Mouse (Mus musculus) heart, adult 2 months (tissue): ENCODE data around the gene Smim27. TPM values are rescaled to one million over a fixed set of nuclear protein-coding genes. Genes with fewer than 3 reads are reported as not detected.

Source experiments
- DNase-seq, 2 experiments: peaks; one replicate each; pipeline ENCODE4 v3.0.0; 2021
- H3K27ac ChIP-seq: fragments of 200-600 bp; 2 replicates; pipeline ENCODE4 v1.8.1; 2022
- H3K27me3 ChIP-seq: fragments of 200-500 bp; 2 replicates; pipeline ENCODE4 v1.6.1; 2012; ENCODE audit warnings: mild to moderate bottlenecking, low read length, inconsistent platforms, mixed read lengths; ENCODE audit not compliant: control insufficient read depth, insufficient read depth
- H3K36me3 ChIP-seq: fragments of 200-500 bp; 2 replicates; pipeline ENCODE4 v1.6.1; 2012; ENCODE audit warnings: low read length, inconsistent platforms; ENCODE audit not compliant: control insufficient read depth, insufficient read depth
- H3K4me1 ChIP-seq: fragments of 200-500 bp; 2 replicates; pipeline ENCODE4 v1.6.1; 2011; ENCODE audit warnings: low read length; ENCODE audit not compliant: control insufficient read depth, insufficient read depth
- H3K4me3 ChIP-seq: fragments of 200-600 bp; 2 replicates; pipeline ENCODE4 v1.8.1; 2022
- H3K79me2 ChIP-seq: fragments of 200-500 bp; replicated peaks from 2 replicates; pipeline ENCODE4 v1.6.1; 2012; ENCODE audit warnings: mild to moderate bottlenecking, inconsistent platforms, low read length, moderate library complexity, mixed read lengths; ENCODE audit not compliant: control insufficient read depth, insufficient read depth
- H3K9ac ChIP-seq: fragments of 200-500 bp; 2 replicates; pipeline ENCODE4 v1.6.1; 2012; ENCODE audit warnings: low read depth, mild to moderate bottlenecking, control low read depth, inconsistent platforms, low read length, mixed read lengths
- CTCF ChIP-seq: fragments of 200-600 bp; IDR thresholded peaks from 2 replicates; pipeline ENCODE4 v1.8.1; 2022; ENCODE audit warnings: antibody characterized with exemption, mild to moderate bottlenecking, moderate library complexity
- EP300 ChIP-seq: fragments of 200-500 bp; IDR thresholded peaks from 2 replicates; pipeline ENCODE4 v1.6.1; 2011; ENCODE audit warnings: low read depth, low read length, control low read depth; ENCODE audit not compliant: insufficient read depth
- POLR2A ChIP-seq: fragments of 200-500 bp; IDR thresholded peaks from 2 replicates; pipeline ENCODE4 v1.6.1; 2011; ENCODE audit warnings: mild to moderate bottlenecking, low read depth, low read length, control low read depth; ENCODE audit not compliant: insufficient read depth
- WGBS: fragments of 180-500 bp; shearing (Covaris S2); methylation state at CpG from one replicate; pipeline ENCODE4 v1.1.7; 2018; 5-methylcytosine and 5-hydroxymethylcytosine counted together
- intact Hi-C: fragments of 180-260 bp; cut with DNase I; formaldehyde crosslinking; loops from one replicate; pipeline ENCODE4 v1.15.1; 2025
- polyA plus RNA-seq: library from polyadenylated mRNA; depleted of rRNA; stranded (reverse); fragments of >200 nt; gene quantifications from 2 replicates; pipeline ENCODE4 v1.2.3, GENCODE M21; 2012
- total RNA-seq, 2 experiments: library from RNA; stranded (reverse); gene quantifications; 2 replicates each; pipeline ENCODE4 v1.2.3; 2021

Smim27 gene
- total and polyA plus RNA-seq, 3 experiments = 18.1 to 46.7 (median 42.6) TPM

GRCm38 (mm10) chr4:40227886-40228285, 41.5 kb upstream of the Smim27 start:
- Histone ChIP-seq H3K36me3 (no peaks in the 10 kb centered on the region), H3K79me2 (no peaks in the 10 kb centered on the region), H3K4me1 (no peaks in the 10 kb centered on the region), H3K27ac (no peak overlapping the region), H3K4me3 (no peak overlapping the region), H3K27me3 (no peaks in the 10 kb centered on the region), H3K9ac (no peak overlapping the region)
- TF ChIP-seq POLR2A = no peak
- TF ChIP-seq CTCF = no peak
- no peak for TF ChIP-seq EP300
- 94% methylated on average over 7 of the region's 7 CpGs for WGBS
- DNase-seq = no peak
- intact Hi-C loops = no loop called here

DNA sequence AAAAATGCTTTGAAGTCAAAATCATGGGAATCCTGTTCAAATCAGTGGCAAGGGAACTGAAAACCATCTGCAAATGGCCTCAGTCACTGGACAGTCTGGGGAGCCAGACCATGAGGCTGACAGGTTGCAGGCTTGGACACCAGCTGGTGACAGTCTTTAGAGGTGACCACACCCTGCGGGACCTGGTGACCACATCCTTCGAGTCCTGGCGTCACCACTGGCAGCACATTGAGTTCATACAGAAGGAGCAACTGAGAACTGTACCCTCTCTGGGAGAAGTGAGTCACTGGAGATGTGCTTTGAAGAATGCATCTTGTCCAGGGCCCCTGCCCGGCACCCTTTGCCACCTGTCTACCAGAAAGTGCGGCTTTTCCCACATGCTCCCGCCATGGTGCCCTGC, 39.7 kb upstream of the Smim27 start:
- TF ChIP-seq EP300 (no peak), CTCF (no peak), POLR2A (no peak)
- DNase-seq = no peak
- Histone ChIP-seq H3K79me2 (no peaks in the 10 kb centered on the region), H3K4me1 (no peaks in the 10 kb centered on the region), H3K4me3 (no peak overlapping the region), H3K36me3 (no peaks in the 10 kb centered on the region), H3K9ac (no peak overlapping the region), H3K27me3 (no peaks in the 10 kb centered on the region), H3K27ac (no peak overlapping the region)
- intact Hi-C loops = no loop called here
- WGBS = 85% methylated on average over 6 of the region's 6 CpGs

GRCm38 (mm10) chr4:40233062-40233664, 36.2 kb upstream of the Smim27 start:
- Histone ChIP-seq H3K36me3 (no peaks in the 10 kb centered on the region; the same call in 1 of the 2 replicates), H3K4me3 (no peak overlapping the region), H3K27ac (no peak overlapping the region), H3K27me3 (no peaks in the 10 kb centered on the region), H3K79me2 (no peaks in the 10 kb centered on the region), H3K9ac (no peak overlapping the region), H3K4me1 (no peaks in the 10 kb centered on the region)
- WGBS = 82% methylated on average over 7 of the region's 7 CpGs
- TF ChIP-seq CTCF (no peak), EP300 (no peak), POLR2A (no peak)
- intact Hi-C loops = no loop called here
- no peak for DNase-seq

DNA sequence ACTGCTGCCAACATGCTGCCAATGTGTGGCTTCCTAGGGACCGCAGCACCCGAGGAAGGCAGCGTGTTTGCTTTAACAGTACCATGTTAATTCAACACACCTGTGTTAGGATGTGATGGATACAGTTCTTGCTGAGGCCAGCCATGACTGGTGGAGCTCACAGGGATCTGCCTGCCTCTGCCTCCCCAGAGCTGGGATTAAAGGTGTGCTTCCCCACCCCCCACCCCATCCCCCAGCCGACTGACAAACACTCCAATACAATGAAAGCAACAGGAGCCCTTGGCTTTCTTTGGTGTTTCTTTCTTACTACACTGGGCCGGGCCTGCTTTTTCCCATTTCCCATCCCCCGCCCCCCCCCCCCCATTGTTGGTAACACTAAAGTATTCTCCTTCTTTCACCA, 35.1 kb upstream of the Smim27 start:
- Histone ChIP-seq H3K9ac (no peak overlapping the region), H3K36me3 (no peaks in the 10 kb centered on the region; the same call in 1 of the 2 replicates), H3K4me3 (no peak overlapping the region), H3K4me1 (no peaks in the 10 kb centered on the region), H3K27ac (no peak overlapping the region), H3K27me3 (no peaks in the 10 kb centered on the region), H3K79me2 (no peaks in the 10 kb centered on the region)
- intact Hi-C loops = no loop called here
- no peak for DNase-seq
- WGBS = 85% methylated on average over 6 of the region's 6 CpGs
- TF ChIP-seq CTCF = no peak
- TF ChIP-seq EP300 = no peak
- TF ChIP-seq POLR2A = no peak

DNA sequence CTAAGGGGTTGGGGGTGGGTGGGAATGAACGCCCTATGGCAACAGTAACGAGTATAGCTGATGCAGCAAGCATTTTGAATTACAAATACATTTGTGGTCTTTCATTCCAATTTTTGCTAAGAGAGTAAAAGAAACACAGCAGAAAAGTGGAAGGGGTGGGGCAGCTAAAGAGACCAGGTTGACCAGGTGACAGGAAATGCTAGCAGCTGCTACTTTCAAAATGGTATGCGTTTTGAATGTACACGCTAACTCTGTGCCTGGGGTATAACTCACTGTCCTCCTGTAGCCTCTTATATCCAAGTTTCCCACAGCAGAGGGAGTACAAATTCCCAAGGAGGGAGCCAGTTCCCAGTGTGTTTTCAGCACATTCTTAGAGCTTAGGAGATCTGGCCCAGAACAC, 32.5 kb upstream of the Smim27 start:
- WGBS = 69% methylated on average over 4 of the region's 4 CpGs
- intact Hi-C loops = no loop called here

More for the DNA sequence above, 32.5 kb upstream of the Smim27 start:
- Histone ChIP-seq H3K79me2 (no peaks in the 10 kb centered on the region), H3K27ac (no peak overlapping the region), H3K9ac (no peak overlapping the region), H3K27me3 (no peaks in the 10 kb centered on the region), H3K4me1 (peaks cover 3% of the 10 kb centered on the region), H3K4me3 (no peak overlapping the region), H3K36me3 (no peaks in the 10 kb centered on the region; the same call in 1 of the 2 replicates)
- no peak for DNase-seq
- TF ChIP-seq POLR2A (no peak), EP300 (no peak), CTCF (no peak)
